Mouse (Mus musculus) testis, postnatal 14 days (tissue): ENCODE data around the gene Crygn.
A peak's percentile ranks its signal among the peaks of the same experiment; 100 is the strongest.
"Not testable (repeated sequence)": the region's sequence is repeated elsewhere in the genome, so short reads cannot be mapped to it uniquely, and the experiment has no call there.

ENCODE experiments used
- DNase-seq: peaks from one replicate; pipeline ENCODE4 v3.0.0; 2021; ENCODE audit warnings: low spot score

Gene Crygn

DNA sequence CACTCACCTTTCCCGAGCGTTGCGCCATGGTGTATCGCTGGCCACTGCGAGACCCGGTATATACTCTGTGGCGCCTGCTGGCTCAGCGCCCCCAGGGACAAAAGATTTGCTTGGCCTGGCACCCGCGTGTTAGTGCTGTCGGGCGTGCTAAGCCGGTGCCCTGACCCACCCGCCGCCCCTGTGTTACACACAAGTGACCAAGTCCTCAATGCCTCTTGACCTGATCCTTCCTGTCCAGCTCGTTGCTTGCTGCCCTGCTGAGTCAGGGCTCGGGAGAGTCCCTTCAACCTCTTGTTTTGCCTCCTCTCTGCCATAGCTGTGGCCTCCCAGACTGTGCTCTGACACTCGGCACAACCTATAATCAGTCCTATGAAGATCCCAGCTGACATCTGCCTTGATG lies at the start of gene Crygn:
Crygn (minus strand) TSS at position 193 of the 400 bp plus-strand sequence.
- no peak for DNase-seq

DNA sequence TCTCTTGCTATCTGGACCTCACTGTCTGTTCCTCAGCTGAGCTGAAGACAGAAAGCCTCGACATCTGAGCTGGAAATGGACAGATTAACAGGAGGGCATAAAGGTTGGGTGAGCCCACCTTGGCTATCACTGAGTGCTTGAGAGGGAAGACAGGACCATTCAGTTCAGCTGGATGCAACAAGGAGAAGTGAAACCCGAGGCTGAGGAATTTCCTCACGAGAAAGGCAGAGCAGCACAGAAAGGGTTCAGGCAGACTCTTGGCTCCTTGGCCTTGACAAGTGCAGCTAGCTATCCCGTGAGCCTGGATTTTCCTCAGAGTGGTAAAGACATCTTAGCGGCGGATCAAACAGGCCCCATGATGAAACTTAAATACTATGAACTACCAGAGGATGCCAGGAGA lies 47.4 kb upstream of the Crygn start:
- no peak for DNase-seq

DNA sequence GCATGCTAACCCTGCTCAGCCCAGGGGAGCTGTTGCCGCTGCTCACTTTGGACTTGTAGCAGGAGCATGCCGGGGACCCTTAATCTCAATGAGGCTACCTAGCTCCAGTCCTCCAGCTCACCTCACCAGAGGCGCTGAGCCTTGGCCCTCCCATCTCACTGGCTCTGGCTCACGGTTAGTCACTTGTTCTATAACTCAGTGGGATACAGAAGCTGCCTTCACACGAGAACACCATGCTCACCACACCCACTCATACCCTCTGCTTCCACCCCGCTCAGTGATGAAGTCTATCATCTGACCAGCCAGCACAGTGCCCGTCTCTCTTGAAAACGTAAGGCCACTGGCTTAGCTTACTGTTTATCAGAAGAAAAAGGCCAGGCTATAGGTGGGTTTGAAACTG lies 46.9 kb upstream of the Crygn start:
- DNase-seq = no peak

DNA sequence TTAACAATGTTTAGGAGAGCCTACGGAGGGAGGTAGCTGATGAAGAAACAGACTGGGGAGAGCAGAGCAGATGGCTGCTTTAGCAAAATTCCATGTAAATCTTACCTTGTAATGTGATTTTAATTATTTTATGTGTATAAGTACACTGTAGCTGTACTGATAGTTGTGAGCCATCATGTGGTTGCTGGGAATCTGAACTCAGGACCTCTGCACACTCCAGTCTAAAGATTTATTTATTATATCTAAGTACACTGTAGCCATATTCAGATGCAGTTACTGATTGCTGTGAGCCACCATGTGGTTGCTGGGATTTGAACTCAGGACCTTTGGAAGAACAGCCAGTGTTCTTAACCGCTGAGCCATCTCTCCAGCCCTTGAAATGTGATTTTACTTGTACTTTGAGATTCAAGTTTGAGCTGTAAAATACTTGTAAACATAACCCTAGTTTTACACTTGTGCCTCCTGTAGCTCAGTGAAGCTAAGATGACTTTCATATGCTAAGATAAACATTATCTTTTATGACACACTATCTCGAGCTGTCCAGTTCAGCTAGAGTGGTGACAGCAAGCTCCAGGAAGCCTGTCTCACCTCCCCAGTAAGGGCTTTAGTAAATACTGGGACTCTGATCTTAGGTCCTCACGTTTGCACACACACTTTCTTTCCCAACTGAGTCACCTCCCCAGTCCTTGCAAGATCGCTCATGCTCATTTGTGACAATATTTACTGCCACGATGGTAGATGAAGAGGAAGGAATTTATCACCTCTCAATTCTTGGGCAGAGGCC lies 44.2 kb upstream of the Crygn start:
- DNase-seq = no peak

DNA sequence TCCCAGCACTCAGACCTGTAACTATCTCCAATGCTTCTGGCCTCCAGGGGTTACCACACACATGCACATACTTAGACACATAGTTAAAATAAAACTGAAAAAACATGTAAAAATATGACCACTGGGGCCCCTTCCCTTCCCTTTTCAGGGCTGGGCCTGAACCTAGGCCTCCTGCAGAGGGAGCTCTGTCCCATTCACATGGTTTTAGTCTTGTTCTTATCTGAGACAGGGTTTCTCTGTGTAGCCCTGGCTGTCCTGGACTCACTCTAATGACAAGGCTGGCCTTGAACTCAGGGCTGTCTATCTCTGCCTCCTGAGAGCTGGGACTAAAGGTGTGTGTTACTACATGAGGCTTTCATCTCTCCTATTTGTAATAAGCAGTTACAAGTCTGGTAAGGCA lies 42.6 kb upstream of the Crygn start:
- DNase-seq = no peak

DNA sequence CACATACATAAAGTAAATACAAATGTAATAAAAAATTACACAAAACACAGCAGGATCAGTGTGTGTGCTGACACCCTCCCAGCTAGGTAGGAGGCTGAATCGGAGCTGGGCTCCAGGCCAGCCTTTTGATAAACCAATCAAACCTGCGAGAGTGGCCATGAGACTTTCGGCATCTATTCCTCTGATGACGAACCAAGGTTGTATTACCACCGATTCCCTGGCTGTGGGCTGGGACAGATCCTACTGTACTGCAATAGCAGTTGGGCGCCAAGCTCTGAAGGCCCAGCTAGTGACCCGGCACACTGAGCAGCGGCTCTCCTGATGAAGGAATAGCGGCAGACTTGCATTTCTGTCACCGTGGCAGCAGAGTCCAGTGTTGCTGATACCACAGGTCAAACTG lies 40.8 kb upstream of the Crygn start:
- no peak for DNase-seq

DNA sequence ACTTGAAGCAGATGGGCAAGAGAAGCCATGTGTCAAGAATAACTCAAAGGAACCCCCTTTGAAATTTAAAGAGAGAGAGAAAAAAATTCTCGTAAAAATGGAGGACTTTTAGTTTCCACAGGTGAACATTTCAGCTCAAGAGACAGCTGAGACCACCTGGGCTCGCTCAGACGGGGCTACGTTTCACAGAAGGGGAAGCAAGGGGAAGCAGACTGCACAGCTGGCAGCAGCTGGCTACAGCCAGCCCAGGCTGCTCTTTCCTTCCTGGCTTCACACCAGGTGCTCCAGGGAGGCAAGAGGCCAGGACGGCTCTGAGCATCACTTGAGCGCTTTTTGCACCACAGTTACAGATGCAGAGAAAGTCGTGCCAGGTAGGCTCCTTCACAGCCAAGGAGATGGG lies 40.0 kb upstream of the Crygn start:
- DNase-seq = no peak

DNA sequence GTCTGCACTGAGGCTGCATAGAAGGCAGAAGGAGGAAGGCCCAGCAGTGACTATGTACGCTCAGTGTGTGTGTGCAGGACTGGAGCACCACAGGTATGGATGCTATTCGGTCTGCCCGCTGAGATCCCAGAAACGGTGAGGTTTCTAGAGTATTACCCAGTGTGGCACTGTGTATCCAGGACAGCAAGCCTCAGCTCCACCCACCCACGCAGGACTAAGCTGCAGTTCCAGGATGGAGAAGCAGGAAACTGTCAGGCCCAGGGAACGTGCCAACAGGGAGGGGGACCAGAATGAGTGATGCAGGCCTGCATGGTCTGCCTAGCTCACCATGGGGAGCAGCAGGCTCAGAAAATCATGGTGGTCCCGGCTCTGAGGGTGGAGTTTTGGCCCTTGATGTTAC lies 35.2 kb upstream of the Crygn start:
- no peak for DNase-seq

DNA sequence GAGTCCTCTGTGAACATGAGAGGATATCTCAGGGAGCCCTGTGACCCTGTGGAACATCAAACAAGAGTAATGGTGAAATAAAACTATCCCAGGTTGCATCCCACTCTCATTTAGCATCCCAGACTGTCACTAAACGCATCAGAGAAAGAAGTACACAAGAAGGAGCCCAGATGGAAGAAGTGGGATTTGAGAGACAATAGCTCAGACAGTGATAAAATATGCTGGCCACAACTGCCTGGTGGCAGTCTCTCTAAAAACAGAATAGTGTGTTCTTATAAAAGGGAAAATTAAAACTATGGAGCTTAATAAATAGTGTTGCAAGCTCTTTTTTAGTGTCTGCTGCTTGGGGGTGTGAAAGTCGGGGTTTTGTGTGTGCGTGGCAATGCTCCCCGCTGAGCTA lies 25.1 kb upstream of the Crygn start:
- DNase-seq = no peak

DNA sequence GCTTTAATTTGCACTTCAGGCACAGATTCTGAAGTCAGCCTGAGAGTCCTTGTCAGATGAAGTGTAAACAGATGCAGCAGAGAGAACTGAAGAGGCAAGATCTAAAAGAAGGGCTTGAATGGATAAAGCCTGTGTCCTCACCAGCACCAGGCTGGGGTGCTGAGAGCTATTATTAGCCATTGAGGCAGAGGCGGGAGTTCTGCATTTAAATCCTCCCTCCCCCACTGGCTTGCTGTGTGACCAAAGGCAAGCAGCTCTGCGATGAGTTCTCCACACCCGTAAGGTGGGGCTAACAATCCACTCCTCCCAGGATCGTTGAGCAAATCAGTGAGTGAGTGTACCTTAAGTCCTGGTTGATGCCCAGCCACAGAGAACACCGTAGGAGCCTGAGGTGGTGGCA lies 23.2 kb upstream of the Crygn start:
- no peak for DNase-seq

DNA sequence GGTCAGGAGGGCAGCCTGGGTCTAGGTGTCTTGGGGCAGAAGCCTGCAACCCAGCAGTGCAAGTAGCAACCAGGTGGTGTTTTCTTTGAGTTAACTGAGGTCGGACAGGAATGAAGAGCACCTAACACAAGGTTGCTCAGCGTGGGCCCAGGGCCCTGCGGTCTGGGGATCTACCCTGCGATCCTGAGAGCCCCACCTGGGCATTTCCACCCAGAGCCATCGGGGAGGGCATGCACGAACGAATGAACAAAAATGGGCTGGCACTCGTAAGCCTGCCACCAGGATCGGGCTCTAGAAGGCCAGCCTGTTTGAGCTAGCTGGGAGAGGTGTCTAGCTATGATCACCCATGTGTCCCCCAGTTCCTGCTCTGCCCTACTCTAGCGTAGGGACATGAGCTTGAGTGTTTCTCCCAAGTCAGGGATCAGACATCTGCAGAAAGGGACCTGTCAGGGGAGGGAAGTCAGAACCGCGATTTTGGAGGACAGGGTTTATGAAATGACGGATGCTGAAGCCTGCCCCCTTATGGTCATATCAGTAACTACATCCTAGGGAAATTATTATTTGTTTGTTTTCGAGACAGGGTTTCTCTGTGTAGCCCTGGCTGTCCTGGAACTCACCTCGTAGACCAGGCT lies 22.2 kb upstream of the Crygn start:
- no peak for DNase-seq

DNA sequence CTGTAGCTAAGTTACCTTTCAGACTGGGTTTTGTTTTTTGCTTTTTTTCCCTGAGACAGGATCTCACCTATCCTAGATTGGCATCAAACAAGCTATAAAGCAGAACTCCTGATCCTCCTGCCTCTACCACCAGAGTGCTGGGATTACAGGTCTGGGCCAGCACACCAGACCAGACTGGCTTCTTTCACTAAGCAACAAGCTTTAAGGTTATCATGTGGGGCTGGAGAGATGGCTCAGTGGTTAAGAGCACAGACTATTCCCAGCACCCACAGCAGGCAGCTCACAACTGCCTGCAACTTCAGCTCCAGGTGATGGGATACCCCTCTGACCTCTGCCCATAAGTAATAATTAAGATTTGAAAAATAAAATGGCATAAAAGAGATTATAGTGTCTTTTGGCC lies 21.5 kb upstream of the Crygn start:
- no peak for DNase-seq

DNA sequence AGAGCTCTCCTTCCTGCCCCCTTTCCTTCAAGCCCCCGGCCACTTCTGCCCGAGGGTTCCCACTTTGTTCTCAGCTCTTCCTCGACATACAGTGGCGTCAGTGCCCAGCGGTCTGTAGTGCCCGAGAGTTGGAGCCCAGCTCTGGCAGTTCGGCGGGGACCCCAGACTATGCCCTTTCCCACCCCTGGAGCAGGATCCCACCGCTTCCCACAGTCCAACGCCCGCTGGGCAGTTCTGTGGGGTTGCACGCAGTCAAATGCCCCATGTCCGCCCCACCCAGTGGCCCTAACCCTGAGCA lies 21.0 kb upstream of the Crygn start:
- DNase-seq = no peak

DNA sequence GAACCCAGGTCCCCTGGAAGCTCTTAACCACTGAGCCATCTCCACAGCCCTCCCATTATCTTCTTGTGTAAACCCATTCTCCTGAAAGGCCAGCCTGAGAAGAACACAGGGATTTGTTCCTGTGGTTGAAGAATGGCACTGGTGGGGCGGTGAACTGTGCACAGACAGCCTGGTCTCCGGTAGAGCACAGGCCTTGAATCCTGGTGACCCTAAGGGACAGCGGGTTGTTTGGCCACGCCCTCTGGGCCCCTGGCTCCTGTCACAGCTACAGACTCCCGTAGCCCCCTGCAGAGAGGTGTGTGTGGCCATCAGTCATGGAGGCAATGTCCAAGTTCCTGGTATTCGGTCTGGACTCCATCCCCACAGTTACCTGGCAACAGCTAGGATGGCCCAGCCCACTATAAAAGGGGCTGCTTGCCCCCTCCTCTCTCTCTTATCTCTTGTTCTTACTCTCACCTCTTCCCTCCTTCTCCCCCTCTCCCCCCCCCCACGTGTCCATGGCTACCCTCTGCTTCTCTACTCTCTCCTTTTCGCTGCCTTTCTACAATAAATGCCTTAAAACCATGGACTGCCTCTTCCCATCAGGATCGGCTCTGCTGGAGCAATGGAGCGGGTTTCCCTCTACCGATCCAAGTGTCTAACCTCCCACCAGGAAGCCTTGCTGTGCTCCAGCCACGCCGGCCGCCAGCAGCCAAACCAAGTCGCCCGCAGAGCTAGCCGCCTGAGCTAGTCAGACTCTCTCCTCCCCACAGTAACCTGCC lies 20.5 kb upstream of the Crygn start:
- no peak for DNase-seq

DNA sequence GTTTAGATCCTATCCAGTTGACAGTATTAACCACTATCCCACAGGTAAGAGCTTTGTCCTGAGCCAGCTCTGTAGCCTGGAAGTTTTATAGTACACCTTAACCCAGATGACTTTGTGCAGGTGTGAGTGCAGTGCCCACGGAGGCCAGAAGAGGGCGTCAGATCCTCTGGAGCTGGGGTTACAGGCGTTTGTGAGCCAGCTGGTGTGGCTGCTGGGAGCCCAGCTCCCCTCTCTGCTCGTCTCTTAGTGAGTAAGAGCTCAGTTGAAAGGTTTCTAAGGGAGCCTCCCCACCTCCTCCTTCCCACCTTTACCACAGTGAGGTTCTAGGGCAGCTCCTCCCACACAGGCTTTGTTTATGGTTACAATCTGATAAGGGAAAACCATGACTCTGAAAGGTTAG lies 18.9 kb upstream of the Crygn start:
- DNase-seq = no peak

DNA sequence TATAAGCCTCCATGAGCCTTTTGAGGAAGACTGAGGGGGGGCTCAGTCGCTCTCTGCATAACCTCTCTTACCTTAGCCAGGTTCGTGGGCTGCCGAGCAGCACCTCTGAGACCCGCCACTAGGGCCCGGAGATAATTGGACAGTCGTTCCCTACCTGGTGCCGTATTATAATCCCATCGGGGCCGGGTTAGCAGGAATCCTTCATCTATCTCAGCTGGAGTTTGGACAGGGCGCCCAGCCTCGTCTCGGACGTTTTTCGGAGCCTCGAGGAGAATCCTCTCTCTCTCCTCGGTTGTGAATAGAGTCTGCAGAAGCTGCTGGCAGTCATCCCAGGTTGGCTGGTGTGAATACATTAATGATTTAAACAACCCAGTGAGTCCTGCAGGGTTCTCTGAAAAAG lies 16.7 kb upstream of the Crygn start:
- not testable (repeated sequence) for DNase-seq

DNA sequence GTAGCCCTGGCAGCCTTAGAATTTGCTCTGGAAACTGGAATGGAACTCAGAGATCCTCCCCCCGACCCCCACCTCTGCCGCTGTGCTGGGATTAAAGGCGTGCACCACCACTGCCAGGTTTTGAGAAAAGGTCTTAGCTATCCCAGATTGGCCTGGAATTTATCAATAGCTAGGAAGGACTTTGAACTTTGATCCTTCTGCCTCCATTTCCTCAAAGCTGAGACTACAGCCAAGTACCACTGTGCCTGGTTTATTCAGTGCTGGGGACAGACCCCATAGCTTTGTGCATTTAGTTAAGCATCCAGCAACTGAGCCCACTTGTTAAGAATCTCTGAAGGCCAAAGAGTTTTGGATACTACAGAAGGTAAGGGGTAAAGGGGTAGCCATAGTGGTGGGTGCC lies 877 bp downstream of the Crygn start:
- no peak for DNase-seq

DNA sequence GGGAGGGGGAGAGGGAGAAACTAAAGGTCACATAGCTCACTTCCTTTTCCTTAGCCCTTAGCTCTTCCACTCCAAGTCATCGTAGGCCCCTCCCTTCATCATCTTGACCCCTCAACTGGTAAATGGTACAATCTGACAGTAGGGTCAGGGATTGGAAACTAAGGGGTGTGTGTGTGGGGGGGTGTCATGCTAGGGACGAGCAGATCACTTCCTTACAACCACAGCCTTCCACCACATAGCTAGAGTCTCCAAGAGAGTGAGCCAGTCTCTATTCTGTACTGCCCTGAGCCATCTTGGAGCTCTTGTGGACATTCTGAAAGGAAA lies 5.7 kb downstream of the Crygn start:
- no peak for DNase-seq

DNA sequence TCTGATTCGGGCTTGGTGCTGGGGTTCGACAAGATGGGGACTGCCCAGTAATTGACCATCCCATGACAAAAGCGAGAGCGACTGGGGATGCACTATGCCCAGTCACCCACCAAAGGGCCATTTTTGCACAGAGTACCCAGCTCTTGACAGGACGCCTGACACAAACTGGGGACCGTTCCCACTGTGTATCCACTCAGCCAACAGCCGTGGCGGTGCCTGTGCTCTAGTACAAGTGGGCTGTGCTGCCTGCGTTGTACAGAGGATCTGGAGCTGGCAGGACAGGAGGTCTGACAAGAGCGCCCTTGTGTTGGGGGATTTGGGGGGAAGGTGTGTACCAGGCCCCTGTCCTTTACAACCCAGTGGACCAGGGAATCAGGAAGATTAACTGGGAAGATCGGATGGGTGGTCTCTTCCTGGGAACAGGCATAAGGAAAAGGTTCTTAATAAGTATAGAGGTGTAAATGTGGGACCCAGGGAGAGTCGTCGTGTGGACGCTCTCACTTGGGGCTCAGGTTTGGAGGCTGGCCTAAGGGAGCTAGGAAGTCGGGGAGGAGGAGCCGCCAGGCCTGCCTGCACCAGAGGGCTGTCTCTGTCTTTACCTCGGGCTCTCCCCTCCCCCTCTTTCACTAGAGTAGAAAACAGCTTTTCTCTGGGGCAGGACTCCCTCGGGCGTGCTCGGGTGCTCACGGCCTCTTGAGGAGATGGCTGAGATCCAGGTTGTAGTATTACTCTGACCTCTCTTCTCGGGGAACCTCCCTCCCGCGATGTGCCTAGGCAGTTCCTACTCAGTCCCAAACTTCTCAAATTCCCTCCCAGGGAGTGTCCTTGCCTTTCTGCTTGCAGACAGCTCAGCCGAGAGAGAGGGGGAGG lies 6.3 kb downstream of the Crygn start:
- peak; percentile 70 for DNase-seq

DNA sequence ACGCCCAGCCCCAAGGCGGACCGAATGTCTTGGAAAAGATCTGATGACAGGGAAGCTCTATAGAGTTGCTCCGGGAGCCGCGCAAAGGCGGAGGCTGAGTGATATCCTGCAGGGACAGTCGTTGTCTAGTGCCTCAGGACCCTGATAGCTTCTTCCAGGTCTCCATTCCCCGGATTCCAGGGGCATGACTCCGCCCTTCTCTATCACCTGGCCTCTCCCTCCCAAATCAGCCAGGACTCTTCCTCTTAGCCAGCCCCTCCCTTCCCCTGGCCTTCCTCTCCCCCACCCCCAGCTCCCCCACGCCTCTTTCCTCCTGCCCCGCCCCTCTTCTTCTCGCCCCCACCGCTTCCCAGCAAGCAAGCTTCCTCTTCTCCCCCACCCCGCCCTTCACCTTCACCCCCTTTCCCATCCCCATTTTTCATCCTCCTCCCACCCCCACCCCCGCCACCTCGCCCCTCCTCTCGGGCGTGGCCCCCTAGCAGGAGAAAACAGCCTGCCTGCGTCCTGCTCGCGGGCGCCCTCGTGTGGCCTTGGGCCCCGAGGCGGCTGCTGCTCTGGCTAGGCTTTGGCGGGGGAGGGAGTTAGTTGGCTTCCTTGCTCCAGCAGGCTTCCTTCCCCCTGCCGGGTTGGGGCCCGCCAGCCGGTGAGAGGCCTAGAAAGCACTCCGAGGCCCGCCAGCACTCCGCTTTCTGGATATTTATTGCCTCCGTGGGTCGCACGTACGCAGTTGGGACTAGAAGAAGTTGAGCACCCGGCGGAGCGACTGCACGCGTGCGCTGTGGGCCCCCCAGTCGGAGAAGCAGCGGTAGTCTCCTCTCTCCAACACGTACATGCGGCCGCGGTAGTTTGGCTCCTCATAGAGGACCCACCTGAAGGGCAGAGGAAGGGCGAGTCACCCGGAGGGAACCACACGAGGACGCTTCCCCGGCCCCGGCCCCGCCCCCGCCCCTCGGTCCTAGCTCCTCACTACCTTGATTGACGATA lies 7.2 kb downstream of the Crygn start:
- peak; percentile 82 for DNase-seq

DNA sequence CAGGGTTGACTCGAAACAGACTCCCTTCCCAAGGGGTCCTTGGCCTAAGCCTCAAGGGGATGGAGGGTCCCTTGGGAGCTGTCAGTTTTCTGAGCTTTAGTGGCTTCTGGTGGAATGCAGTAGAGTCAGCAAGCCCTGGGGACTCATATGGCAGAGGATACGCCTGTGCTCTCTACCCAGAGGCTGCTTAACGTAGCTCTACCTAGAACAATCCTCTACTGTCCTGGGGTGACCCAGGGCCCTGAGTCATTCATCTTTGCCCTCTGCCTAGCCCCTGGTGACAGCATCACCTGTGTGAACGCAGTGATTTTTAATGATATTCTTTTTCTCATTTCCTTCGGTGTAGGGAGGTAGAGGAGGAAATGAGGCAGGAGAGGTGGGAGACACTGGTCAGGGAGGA lies 8.1 kb downstream of the Crygn start:
- no peak for DNase-seq
